Mouse (Mus musculus): ENCODE measurements at regions not wholly inside any gene's neighbourhood (a gene's known extent, or its start where the extent isn't known, plus 50 kb on each side); places are given as distances from the start of the nearest gene placed in this dataset.

DNA sequence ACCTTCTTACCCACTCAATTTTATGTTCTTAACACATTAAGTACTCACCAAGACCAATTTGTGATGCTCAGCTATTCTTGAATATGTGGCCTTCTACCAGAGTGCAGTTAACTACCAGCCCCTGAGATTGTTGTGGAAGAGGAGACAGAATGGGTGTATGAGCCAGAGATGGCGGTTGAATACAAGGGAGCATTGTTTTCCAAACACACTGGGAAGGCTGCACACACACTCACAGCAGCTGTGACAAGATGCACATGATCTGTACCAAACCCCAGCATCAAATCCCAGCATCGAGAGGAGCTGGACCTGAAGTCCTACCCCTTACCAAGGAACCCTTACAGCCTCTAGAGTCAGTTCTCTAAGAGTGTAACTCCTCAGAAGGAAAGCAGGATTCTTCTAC lies 91.4 kb upstream of the Wscd1 start:
- no peak for TF ChIP-seq CTCF (IDR thresholded peaks at IDR 0.05)
- TF ChIP-seq POLR2A (IDR thresholded peaks at IDR 0.05; ENCODE audit: insufficient read depth, low read depth, low read length) = no peak

Measured in heart, adult 2 months (tissue).